Mouse (Mus musculus) ovary, postnatal 36 days (tissue): ENCODE data around the gene Coro1c.

Experiments
- DNase-seq: peaks from one replicate; pipeline ENCODE4 v3.0.0; 2022; ENCODE audit warnings: low spot score, mixed read lengths

Gene Coro1c

GRCm38 (mm10) chr5:113908592-113909441 lies at the start of gene Coro1c:
TSS of gene Coro1c (minus strand) at chr5:113908758.
- peak; percentile 100 for DNase-seq

- peak; percentile 84 for DNase-seq
Observed at GRCm38 (mm10) chr5:113956510-113956909, 48.0 kb upstream of the Coro1c start.

GRCm38 (mm10) chr5:113955691-113956090 lies 47.1 kb upstream of the Coro1c start:
- no peak for DNase-seq

GRCm38 (mm10) chr5:113955281-113955680 lies 46.7 kb upstream of the Coro1c start:
- DNase-seq = no peak

GRCm38 (mm10) chr5:113954421-113954820 lies 45.9 kb upstream of the Coro1c start:
- peak; percentile 80 for DNase-seq

- no peak for DNase-seq
Observed at GRCm38 (mm10) chr5:113952519-113952918, 44.0 kb upstream of the Coro1c start.

- peak; percentile 57 for DNase-seq
Observed at GRCm38 (mm10) chr5:113951693-113952071, 43.1 kb upstream of the Coro1c start.

GRCm38 (mm10) chr5:113950786-113951692 lies 42.5 kb upstream of the Coro1c start:
- DNase-seq = no peak

GRCm38 (mm10) chr5:113950133-113950532 lies 41.6 kb upstream of the Coro1c start:
- peak; percentile 48 for DNase-seq

GRCm38 (mm10) chr5:113947280-113947679 lies 38.7 kb upstream of the Coro1c start:
- DNase-seq = no peak

- DNase-seq = no peak
Observed at GRCm38 (mm10) chr5:113945126-113945525, 36.6 kb upstream of the Coro1c start.

GRCm38 (mm10) chr5:113943328-113943727 lies 34.8 kb upstream of the Coro1c start:
- no peak for DNase-seq

- no peak for DNase-seq
Observed at GRCm38 (mm10) chr5:113942580-113942979, 34.0 kb upstream of the Coro1c start.

- no peak for DNase-seq
Observed at GRCm38 (mm10) chr5:113939263-113939900, 30.8 kb upstream of the Coro1c start.

GRCm38 (mm10) chr5:113937650-113938049 lies 29.1 kb upstream of the Coro1c start:
- DNase-seq = no peak

- no peak for DNase-seq
Observed at GRCm38 (mm10) chr5:113933889-113934288, 25.3 kb upstream of the Coro1c start.

GRCm38 (mm10) chr5:113933480-113933879 lies 24.9 kb upstream of the Coro1c start:
- DNase-seq = no peak

- DNase-seq = no peak
Observed at GRCm38 (mm10) chr5:113932310-113932709, 23.8 kb upstream of the Coro1c start.

GRCm38 (mm10) chr5:113930648-113931609 lies 22.4 kb upstream of the Coro1c start:
- DNase-seq = peak; percentile 57

GRCm38 (mm10) chr5:113929950-113930647 lies 21.5 kb upstream of the Coro1c start:
- no peak for DNase-seq
